Mouse (Mus musculus) heart, adult 2 months (tissue): ENCODE measurements around the gene Cops7a. TPM values are rescaled to one million over a fixed set of nuclear protein-coding genes. Genes with fewer than 3 reads are reported as not detected.

ENCODE experiments used
- DNase-seq, 2 experiments: peaks; one replicate each; pipeline ENCODE4 v3.0.0; 2021
- H3K27ac ChIP-seq: fragments of 200-600 bp; 2 replicates; pipeline ENCODE4 v1.8.1; 2022
- H3K27me3 ChIP-seq: fragments of 200-500 bp; 2 replicates; pipeline ENCODE4 v1.6.1; 2012; ENCODE audit warnings: mild to moderate bottlenecking, low read length, inconsistent platforms, mixed read lengths; ENCODE audit not compliant: control insufficient read depth, insufficient read depth
- H3K36me3 ChIP-seq: fragments of 200-500 bp; 2 replicates; pipeline ENCODE4 v1.6.1; 2012; ENCODE audit warnings: low read length, inconsistent platforms; ENCODE audit not compliant: control insufficient read depth, insufficient read depth
- H3K4me1 ChIP-seq: fragments of 200-500 bp; 2 replicates; pipeline ENCODE4 v1.6.1; 2011; ENCODE audit warnings: low read length; ENCODE audit not compliant: control insufficient read depth, insufficient read depth
- H3K4me3 ChIP-seq: fragments of 200-600 bp; 2 replicates; pipeline ENCODE4 v1.8.1; 2022
- H3K79me2 ChIP-seq: fragments of 200-500 bp; replicated peaks from 2 replicates; pipeline ENCODE4 v1.6.1; 2012; ENCODE audit warnings: mild to moderate bottlenecking, inconsistent platforms, low read length, moderate library complexity, mixed read lengths; ENCODE audit not compliant: control insufficient read depth, insufficient read depth
- H3K9ac ChIP-seq: fragments of 200-500 bp; 2 replicates; pipeline ENCODE4 v1.6.1; 2012; ENCODE audit warnings: low read depth, mild to moderate bottlenecking, control low read depth, inconsistent platforms, low read length, mixed read lengths
- CTCF ChIP-seq: fragments of 200-600 bp; IDR thresholded peaks from 2 replicates; pipeline ENCODE4 v1.8.1; 2022; ENCODE audit warnings: antibody characterized with exemption, mild to moderate bottlenecking, moderate library complexity
- EP300 ChIP-seq: fragments of 200-500 bp; IDR thresholded peaks from 2 replicates; pipeline ENCODE4 v1.6.1; 2011; ENCODE audit warnings: low read depth, low read length, control low read depth; ENCODE audit not compliant: insufficient read depth
- POLR2A ChIP-seq: fragments of 200-500 bp; IDR thresholded peaks from 2 replicates; pipeline ENCODE4 v1.6.1; 2011; ENCODE audit warnings: mild to moderate bottlenecking, low read depth, low read length, control low read depth; ENCODE audit not compliant: insufficient read depth
- WGBS: fragments of 180-500 bp; shearing (Covaris S2); methylation state at CpG from one replicate; pipeline ENCODE4 v1.1.7; 2018; 5-methylcytosine and 5-hydroxymethylcytosine counted together
- intact Hi-C: fragments of 180-260 bp; cut with DNase I; formaldehyde crosslinking; loops from one replicate; pipeline ENCODE4 v1.15.1; 2025
- polyA plus RNA-seq: library from polyadenylated mRNA; depleted of rRNA; stranded (reverse); fragments of >200 nt; gene quantifications from 2 replicates; pipeline ENCODE4 v1.2.3, GENCODE M21; 2012
- total RNA-seq, 2 experiments: library from RNA; stranded (reverse); gene quantifications; 2 replicates each; pipeline ENCODE4 v1.2.3; 2021

Gene Cops7a
- total and polyA plus RNA-seq, 3 experiments, result 83.2 to 208 (median 99.8) TPM

DNA sequence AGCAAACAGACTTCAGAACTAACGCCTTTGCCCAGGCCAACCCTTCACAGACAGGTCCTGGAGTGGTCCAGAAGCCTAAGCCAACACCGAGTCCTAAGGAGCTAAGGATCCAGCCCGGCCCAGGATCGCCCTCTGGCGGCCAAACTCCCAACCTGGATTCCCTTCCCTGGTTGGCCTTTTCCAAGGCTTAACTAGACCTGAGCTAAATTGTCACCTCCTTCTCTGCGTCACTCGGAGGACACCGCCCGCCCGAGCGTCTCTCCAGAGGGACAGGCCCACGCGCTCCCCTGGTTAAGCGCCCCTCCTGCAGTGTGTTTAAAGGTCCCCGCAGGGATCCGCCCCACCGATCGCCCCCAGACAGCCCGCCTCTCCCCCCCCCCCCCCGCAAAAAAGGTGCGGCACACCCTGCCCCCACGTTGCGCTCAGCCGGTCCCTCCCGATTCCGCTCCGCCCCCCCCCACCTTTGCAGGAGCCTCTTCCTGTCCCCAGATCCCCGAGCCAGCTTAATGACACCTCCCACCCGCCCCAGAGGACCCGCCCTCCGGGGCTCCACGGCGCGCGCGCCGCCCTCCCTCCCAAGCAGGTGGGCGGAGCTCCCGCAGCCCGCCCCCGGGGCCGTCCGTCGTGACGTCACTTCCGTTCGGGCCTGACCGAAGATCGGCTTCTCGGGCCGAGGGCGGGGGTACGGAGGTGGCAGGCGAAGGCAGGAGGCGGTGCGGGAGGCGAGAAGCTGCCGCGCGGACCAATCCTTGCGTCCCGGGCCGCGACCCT, 34.4 kb downstream of the Cops7a start, which contains the start of gene Mlf2:
Mlf2 (plus strand) TSS at position 633 of the 771 bp plus-strand sequence.
- Histone ChIP-seq H3K27me3 (no peaks in the 10 kb centered on the region), H3K79me2 (no peaks in the 10 kb centered on the region), H3K4me3 (peak within 1 kb of the TSS; percentile 98), H3K36me3 (peaks cover 4% of the 10 kb centered on the region), H3K9ac (peak within 1 kb of the TSS; percentile 98), H3K27ac (peak within 1 kb of the TSS; percentile 96), H3K4me1 (peaks cover 10% of the 10 kb centered on the region)
- intact Hi-C loops, result loop anchor here (1.0 to 2.0 kb wide), 5 partner anchors 14 to 78 kb away; partner anchors contain the start of genes Cops7a and Zfp384
- WGBS, result under 1% methylated on average over 58 of the region's 64 CpGs
- DNase-seq, result peak; percentile 99
- TF ChIP-seq EP300, result peak; percentile 98
- peak; percentile 80 for TF ChIP-seq POLR2A
- peak; percentile 96; the same call in 1 of the 2 replicates for TF ChIP-seq CTCF

DNA sequence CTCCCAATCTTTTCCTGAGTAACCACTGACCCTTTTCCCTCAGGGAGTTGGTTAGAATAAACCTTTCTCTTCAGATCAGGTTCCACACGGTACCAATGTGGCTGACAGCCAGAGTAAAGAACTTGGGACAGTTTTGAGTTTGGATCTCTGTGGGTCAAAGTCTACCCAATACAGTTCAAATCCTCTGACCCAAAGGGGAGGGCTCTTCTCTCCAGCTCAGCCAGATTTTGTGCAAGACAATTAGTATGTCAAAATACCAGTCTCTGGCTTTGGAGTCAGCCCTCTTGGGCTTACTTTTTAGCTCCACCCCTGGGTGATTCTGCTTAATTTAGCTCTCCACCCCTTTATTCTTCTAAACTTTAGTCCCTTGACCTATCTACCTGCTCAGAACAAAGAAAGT, 35.1 kb downstream of the Cops7a start:
- no peak for DNase-seq
- no peaks in the 10 kb centered on the region for H3K27me3 ChIP-seq
- H3K9ac ChIP-seq, result peak overlapping the region; percentile 67
- no peak for TF ChIP-seq CTCF
- peaks cover 4% of the 10 kb centered on the region for H3K36me3 ChIP-seq
- H3K27ac ChIP-seq, result peak overlapping the region; percentile 87
- H3K4me3 ChIP-seq, result peak overlapping the region; percentile 38
- no peaks in the 10 kb centered on the region for H3K79me2 ChIP-seq
- peaks cover 10% of the 10 kb centered on the region for H3K4me1 ChIP-seq
- WGBS, result 30% methylated on average over 1 of the region's 1 CpGs
- intact Hi-C loops, result loop anchor here (1.0 to 2.0 kb wide), 5 partner anchors 13 to 79 kb away; partner anchors contain the start of genes Cops7a and Zfp384

- peak overlapping the region; percentile 61 for H3K27ac ChIP-seq
- peaks cover 4% of the 10 kb centered on the region for H3K4me1 ChIP-seq
- no peak for DNase-seq
- no peak overlapping the region for H3K9ac ChIP-seq
- H3K4me3 ChIP-seq, result no peak overlapping the region
- whole genome bisulfite sequencing, result 12% methylated on average over 5 of the region's 5 CpGs
- intact Hi-C loops, result no loop called here
- no peak for TF ChIP-seq POLR2A
- no peak for TF ChIP-seq CTCF
- TF ChIP-seq EP300, result no peak
- no peaks in the 10 kb centered on the region for H3K27me3 ChIP-seq
- no peaks in the 10 kb centered on the region for H3K79me2 ChIP-seq
- H3K36me3 ChIP-seq, result peaks cover 4% of the 10 kb centered on the region
These were observed 39.4 kb downstream of the Cops7a start for GRCm38 (mm10) chr6:124925941-124926340.

DNA sequence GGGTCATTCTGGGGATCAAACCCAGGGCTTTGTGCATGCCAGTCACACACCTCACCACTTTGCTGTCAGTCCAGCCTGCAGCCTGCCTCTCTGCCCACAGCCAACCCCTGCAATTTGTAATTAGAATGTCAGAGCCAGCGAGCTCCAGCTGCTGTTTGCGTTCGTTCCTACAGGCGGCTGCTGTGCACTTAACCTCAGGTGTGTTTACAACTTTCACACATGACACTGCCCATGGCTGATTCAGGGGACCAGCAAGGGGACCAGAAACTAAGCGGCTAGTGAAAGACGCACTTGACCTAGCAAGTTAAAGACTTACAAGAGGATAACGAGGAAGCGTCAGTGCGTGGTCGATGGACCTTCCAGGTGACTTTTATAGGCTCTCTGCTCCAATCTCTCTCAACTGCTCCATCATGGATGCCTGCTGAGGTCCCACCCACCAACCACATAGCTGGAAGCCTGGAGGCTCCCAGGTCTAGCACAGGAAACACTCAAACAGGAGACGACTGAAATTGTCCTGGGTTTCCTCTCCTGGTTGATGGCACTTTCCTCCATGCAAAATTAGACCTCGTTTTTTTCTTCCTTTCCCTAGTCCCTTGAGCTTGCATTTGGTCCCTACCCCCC, 40.1 kb downstream of the Cops7a start:
- intact Hi-C loops, result no loop called here
- no peak for DNase-seq
- H3K79me2 ChIP-seq, result no peaks in the 10 kb centered on the region
- H3K27ac ChIP-seq, result peak overlapping the region; percentile 61
- TF ChIP-seq POLR2A (no peak), EP300 (no peak), CTCF (0 out of 2 replicates have a peak, but pooled peaks have one; percentile 9)
- H3K36me3 ChIP-seq, result peaks cover 2% of the 10 kb centered on the region
- 41% methylated on average over 12 of the region's 12 CpGs for WGBS
- peaks cover 5% of the 10 kb centered on the region for H3K4me1 ChIP-seq
- H3K27me3 ChIP-seq, result no peaks in the 10 kb centered on the region
- H3K9ac ChIP-seq, result no peak overlapping the region
- no peak overlapping the region for H3K4me3 ChIP-seq

DNA sequence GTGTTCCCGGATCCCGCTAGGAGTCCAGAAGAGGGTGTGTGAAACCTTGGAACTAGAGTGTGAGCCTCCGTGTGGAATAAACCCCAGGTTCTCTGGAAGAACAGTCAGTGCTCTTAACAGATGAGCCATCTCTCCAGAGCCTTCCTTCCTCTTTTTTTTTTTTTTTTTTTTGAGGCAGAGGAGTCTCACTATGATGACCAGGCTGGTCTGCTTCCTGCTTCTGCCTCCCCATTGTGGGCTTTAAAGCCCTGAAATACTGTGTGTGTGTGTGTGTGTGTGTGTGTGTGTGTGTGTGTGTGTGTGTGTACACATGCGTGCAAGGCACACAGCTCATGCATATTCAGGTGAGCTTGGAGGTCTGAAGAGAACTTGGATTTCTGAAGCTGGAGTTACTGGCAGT, 43.8 kb downstream of the Cops7a start:
- TF ChIP-seq EP300, result no peak
- TF ChIP-seq CTCF, result no peak
- no peak for TF ChIP-seq POLR2A
- DNase-seq, result no peak
- Histone ChIP-seq H3K9ac (no peak overlapping the region), H3K4me3 (no peak overlapping the region), H3K27me3 (no peaks in the 10 kb centered on the region), H3K36me3 (no peaks in the 10 kb centered on the region), H3K27ac (peak overlapping the region; percentile 96), H3K4me1 (peaks cover 5% of the 10 kb centered on the region), H3K79me2 (0 out of 2 replicates have a peak, but pooled peaks cover 2% of the 10 kb centered on the region)
- intact Hi-C loops, result no loop called here
- 41% methylated on average over 4 of the region's 4 CpGs for WGBS
